Mouse (Mus musculus) R1 (cell line): Measurements from ENCODE around the gene Prr19.
A peak's percentile ranks its signal among the peaks of the same experiment; 100 is the strongest.

Experiments used
- DNase-seq: peaks from one replicate; pipeline ENCODE4 v3.0.0-alpha.2; 2018; ENCODE audit warnings: low read depth, low spot score

The Prr19 gene

GRCm38 (mm10) chr7:25322058-25322484, 20.9 kb downstream of the Prr19 start:
- peak; percentile 95 for DNase-seq

DNA sequence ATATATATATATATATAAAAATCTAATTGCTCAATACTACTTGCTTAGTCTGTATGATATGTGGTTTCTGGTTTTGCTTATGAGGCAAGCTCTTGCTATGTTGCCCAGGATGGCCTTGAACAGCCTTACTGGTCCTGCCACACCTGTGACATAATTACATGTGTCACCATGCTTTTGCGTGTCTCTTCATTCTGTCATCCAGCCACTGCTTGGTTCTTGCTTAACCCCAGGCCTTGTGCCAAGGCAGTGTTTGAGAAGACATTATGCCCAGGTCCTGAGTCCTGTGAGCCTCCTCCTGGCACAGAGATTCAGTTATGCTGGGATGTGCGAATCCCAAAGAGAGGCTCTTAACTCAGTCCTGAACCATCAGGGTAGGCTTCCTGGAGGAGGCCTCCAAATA, 22.0 kb downstream of the Prr19 start:
- no peak for DNase-seq

DNA sequence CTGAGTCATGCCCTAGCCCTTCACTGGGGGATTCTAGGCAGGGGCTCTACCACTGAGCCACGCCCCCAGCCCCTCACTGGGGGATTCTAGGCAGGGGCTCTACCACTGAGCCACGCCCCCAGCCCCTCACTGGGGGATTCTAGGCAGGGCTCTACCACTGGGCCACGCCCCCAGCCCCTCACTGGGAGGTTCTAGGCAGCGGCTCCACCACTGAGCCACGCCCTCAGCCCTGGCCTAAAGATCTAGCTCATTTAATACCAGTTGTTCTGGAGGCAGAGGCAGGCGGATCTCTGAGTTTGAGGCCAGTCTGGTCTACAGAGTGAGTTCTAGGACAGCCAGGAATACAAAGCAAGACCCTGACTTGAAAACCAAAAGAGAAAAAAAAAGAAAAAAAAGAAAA, 24.2 kb downstream of the Prr19 start:
- peak; percentile 68 for DNase-seq

- no peak for DNase-seq
Measured at GRCm38 (mm10) chr7:25326233-25326632, 25.0 kb downstream of the Prr19 start.

DNA sequence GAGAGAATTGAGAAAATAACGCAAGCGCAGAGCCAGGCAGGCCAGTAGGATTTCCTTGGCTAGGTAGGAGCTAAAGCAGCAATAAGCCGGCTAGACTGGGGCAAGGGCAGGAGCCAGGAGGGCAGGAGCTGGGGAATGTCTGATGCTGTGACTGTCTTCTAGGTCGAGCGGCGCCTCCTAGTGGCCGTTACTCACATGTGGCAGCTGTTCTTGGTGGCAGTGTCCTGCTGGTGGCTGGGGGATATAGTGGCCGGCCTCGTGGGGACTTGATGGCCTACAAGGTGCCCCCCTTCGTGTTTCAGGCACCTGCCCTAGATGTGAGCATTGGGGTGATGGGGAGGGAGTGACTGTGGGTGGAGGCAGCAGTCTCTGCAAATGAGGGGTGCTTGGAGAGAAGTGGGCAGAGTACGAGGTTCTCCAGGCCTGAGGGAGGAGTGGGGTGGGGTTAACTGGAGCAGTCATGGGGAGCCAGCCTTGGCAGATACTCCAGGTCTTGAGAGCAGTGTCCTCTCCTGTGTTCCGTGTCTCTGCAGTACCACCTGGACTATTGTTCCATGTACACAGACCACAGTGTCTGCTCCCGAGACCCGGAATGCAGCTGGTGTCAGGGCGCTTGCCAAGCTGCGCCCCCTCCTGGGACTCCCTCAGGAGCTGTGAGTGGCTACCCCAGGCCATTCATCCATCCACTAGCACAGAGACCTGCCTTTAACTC, 32.5 kb downstream of the Prr19 start:
- DNase-seq: peak; percentile 86

DNA sequence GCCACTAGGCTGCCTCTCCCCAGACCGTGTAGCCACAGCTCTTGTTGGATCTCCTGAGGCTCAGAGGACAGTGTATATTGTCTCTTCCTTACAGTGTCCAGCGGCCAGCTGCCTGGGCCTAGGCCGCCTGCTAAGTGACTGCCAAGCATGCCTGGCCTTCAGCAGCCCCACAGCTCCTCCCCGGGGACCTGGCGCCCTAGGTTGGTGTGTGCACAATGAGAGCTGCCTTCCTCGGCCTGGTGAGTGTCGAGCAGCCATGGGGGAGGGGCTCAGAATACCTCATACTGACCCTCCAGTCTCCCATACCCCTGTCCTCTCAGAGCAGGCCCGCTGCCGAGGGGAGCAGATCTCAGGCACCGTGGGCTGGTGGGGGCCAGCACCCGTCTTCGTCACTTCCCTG, 33.3 kb downstream of the Prr19 start:
- DNase-seq: no peak

GRCm38 (mm10) chr7:25339329-25339728, 38.1 kb downstream of the Prr19 start:
- no peak for DNase-seq

DNA sequence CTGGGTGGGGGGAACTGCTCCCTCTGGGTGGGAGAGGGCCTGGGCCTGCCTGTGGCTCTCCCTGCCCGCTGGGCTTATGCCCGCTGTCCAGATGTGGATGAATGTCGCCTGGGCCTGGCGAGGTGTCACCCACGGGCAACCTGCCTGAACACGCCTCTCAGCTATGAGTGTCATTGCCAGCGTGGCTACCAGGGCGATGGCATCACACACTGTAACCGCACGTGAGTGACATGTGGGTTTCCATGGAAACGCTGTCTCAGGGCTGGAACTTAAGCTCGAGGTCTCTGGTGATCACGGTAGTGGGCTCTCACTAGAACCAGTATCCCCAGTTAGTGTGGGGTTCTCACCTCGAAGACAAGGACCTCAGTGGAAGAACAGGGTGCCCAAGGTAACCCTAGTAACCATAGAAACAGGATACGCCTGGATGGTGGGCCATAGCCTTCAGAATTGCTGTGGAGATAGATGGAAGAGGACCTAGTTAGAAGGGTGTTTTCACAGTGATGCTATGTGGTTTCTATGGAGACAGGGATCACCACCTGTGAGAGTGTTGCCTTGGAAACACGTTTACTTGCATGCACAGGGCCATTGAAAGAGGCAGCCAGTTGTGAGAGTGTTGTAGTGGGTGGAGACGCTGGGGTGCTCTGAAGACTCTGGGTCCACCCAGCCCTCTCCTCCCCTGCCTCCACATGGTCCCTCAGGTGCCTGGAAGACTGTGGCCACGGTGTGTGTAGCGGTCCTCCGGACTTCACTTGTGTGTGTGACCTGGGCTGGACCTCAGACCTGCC, 40.0 kb downstream of the Prr19 start:
- peak; percentile 60 for DNase-seq

- no peak for DNase-seq
Measured at GRCm38 (mm10) chr7:25348861-25349260, 47.6 kb downstream of the Prr19 start.
